Mouse (Mus musculus) lung, postnatal 36 days (tissue): ENCODE data around the gene Pld6.
A peak's percentile ranks its signal among the peaks of the same experiment; 100 is the strongest.

Source experiments
- DNase-seq: peaks from one replicate; pipeline ENCODE4 v3.0.0; 2022; ENCODE audit warnings: mixed read lengths

Pld6 gene

GRCm38 (mm10) chr11:59783591-59783990, 3.9 kb downstream of the Pld6 start:
- peak; percentile 79 for DNase-seq

GRCm38 (mm10) chr11:59782091-59782590, 5.3 kb downstream of the Pld6 start:
- DNase-seq = no peak

GRCm38 (mm10) chr11:59780241-59780640, 7.2 kb downstream of the Pld6 start:
- DNase-seq = peak; percentile 33

GRCm38 (mm10) chr11:59779406-59779805, 8.0 kb downstream of the Pld6 start:
- peak; percentile 47 for DNase-seq

- no peak for DNase-seq
These were observed 8.6 kb downstream of the Pld6 start for GRCm38 (mm10) chr11:59778874-59779223.

GRCm38 (mm10) chr11:59778181-59778873, 9.1 kb downstream of the Pld6 start:
- peak; percentile 83 for DNase-seq

- DNase-seq = no peak
These were observed 10.2 kb downstream of the Pld6 start for GRCm38 (mm10) chr11:59777259-59777658.

- DNase-seq = no peak
These were observed 11.9 kb downstream of the Pld6 start for GRCm38 (mm10) chr11:59775435-59776148.

- DNase-seq = no peak
These were observed 12.9 kb downstream of the Pld6 start for GRCm38 (mm10) chr11:59774522-59774921.

GRCm38 (mm10) chr11:59772902-59773301, 14.5 kb downstream of the Pld6 start:
- DNase-seq = no peak

GRCm38 (mm10) chr11:59772291-59772690, 15.2 kb downstream of the Pld6 start:
- no peak for DNase-seq

- no peak for DNase-seq
These were observed 16.7 kb downstream of the Pld6 start for GRCm38 (mm10) chr11:59770753-59771152.

- no peak for DNase-seq
These were observed 17.7 kb downstream of the Pld6 start for GRCm38 (mm10) chr11:59769738-59770137.

- no peak for DNase-seq
These were observed 18.1 kb downstream of the Pld6 start for GRCm38 (mm10) chr11:59769307-59769706.

GRCm38 (mm10) chr11:59760796-59761195, 26.6 kb downstream of the Pld6 start:
- DNase-seq = no peak

- no peak for DNase-seq
These were observed 27.8 kb downstream of the Pld6 start for GRCm38 (mm10) chr11:59759626-59760025.

- peak; percentile 42 for DNase-seq
These were observed 28.3 kb downstream of the Pld6 start for GRCm38 (mm10) chr11:59759178-59759577.

- no peak for DNase-seq
These were observed 29.1 kb downstream of the Pld6 start for GRCm38 (mm10) chr11:59758191-59758985.

GRCm38 (mm10) chr11:59756351-59756750, 31.1 kb downstream of the Pld6 start:
- DNase-seq = no peak

- no peak for DNase-seq
These were observed 32.9 kb downstream of the Pld6 start for GRCm38 (mm10) chr11:59754504-59754903.

GRCm38 (mm10) chr11:59749050-59749449, 38.4 kb downstream of the Pld6 start:
- no peak for DNase-seq

- DNase-seq = peak; percentile 89
These were observed 40.8 kb downstream of the Pld6 start for GRCm38 (mm10) chr11:59746614-59747013.

- no peak for DNase-seq
These were observed 41.6 kb downstream of the Pld6 start for GRCm38 (mm10) chr11:59745851-59746250.
